Mouse (Mus musculus) liver, embryonic 14.5 days (tissue): Measurements from ENCODE around the gene Pigk. TPM values are rescaled to one million over a fixed set of nuclear protein-coding genes. Genes with fewer than 3 reads are reported as not detected.

Source experiments
- ATAC-seq: fragments of 200-750 bp; cut with Nextera tagmentation; 2 replicates; pipeline ENCODE4 v1.8.0; 2017; ENCODE audit warnings: moderate number of reproducible peaks, mild to moderate bottlenecking, moderate library complexity; ENCODE audit not compliant: insufficient read depth
- DNase-seq, 3 experiments: peaks; one replicate each; pipeline ENCODE4 v3.0.0-alpha.2; 2012 to 2013; ENCODE audit warnings: low read depth in 3 of 3, low spot score in 3 of 3
- H3K27ac ChIP-seq: fragments of 300-500 bp; sonication (generic); 2 replicates; pipeline ENCODE4 v1.5.1; 2014; ENCODE audit warnings: moderate library complexity, mild to moderate bottlenecking, control low read depth, inconsistent platforms
- H3K27me3 ChIP-seq: fragments of 300-500 bp; sonication (generic); 2 replicates; pipeline ENCODE4 v1.6.1; 2014; ENCODE audit warnings: mild to moderate bottlenecking, low read length, moderate library complexity; ENCODE audit not compliant: control insufficient read depth, insufficient read depth
- H3K36me3 ChIP-seq: fragments of 300-500 bp; sonication (generic); replicated peaks from 2 replicates; pipeline ENCODE4 v1.6.1; 2014; ENCODE audit warnings: low read depth; ENCODE audit not compliant: control insufficient read depth, insufficient read depth
- H3K4me1 ChIP-seq, 2 experiments: fragments of 200-500 bp in 1 of 2; fragments of 300-500 bp in 1 of 2; sonication (generic) in 1 of 2; replicated peaks; 2 replicates each; pipeline ENCODE4 v1.6.1; 2012 to 2014; ENCODE audit warnings: antibody characterized with exemption in 1 of 2, inconsistent platforms in 1 of 2, low read length in 1 of 2; ENCODE audit not compliant: control insufficient read depth in 2 of 2, insufficient read depth in 2 of 2
- H3K4me2 ChIP-seq: fragments of 300-500 bp; sonication (generic); 2 replicates; pipeline ENCODE4 v1.6.1; 2014; ENCODE audit warnings: low read depth, mild to moderate bottlenecking, control low read depth, moderate library complexity
- H3K4me3 ChIP-seq, 2 experiments: fragments of 200-500 bp in 1 of 2; fragments of 300-500 bp in 1 of 2; sonication (generic) in 1 of 2; 2 replicates each; pipeline ENCODE4 v1.5.1; 2012 to 2014; ENCODE audit warnings: low read depth in 2 of 2, low read length in 2 of 2, mild to moderate bottlenecking in 2 of 2, control low read depth in 1 of 2, inconsistent platforms in 1 of 2, moderate library complexity in 1 of 2; ENCODE audit not compliant: insufficient read depth in 1 of 2
- H3K9ac ChIP-seq: fragments of 300-500 bp; sonication (generic); replicated peaks from 2 replicates; pipeline ENCODE4 v1.6.1; 2014; ENCODE audit warnings: mild to moderate bottlenecking, control low read depth, moderate library complexity
- H3K9me3 ChIP-seq: fragments of 300-500 bp; sonication (generic); 2 replicates; pipeline ENCODE4 v1.6.1; 2016; ENCODE audit warnings: low read length, mixed read lengths; ENCODE audit not compliant: control insufficient read depth
- CTCF ChIP-seq: IDR thresholded peaks from 2 replicates; pipeline ENCODE4 v1.5.1; 2016; ENCODE audit warnings: antibody characterized with exemption, low read depth, control low read depth
- EP300 ChIP-seq: IDR thresholded peaks from 2 replicates; pipeline ENCODE4 v1.6.1; 2016; ENCODE audit warnings: antibody characterized with exemption, low read depth
- WGBS: fragments of 180-500 bp; shearing (Covaris S2); extraction: QIAGEN DNeasy Blood & Tissue Kit; methylation state at CpG from one replicate; pipeline ENCODE4 v1.1.7; 2014; ENCODE audit not compliant: insufficient replicate concordance; 5-methylcytosine and 5-hydroxymethylcytosine counted together
- polyA plus RNA-seq, 2 experiments: library from polyadenylated mRNA; depleted of rRNA in 1 of 2; stranded (reverse) in 1 of 2; unstranded in 1 of 2; fragments of >200 nt; fragmentation: Nextera tagmentation in 1 of 2; extraction: Ambion mirVana in 1 of 2; gene quantifications; 2 replicates each; pipeline versions ENCODE4 v1.2.1 to v1.2.3; 2012 to 2014

Pigk gene
- polyA plus RNA-seq, 2 experiments: 7.9 to 23.3 TPM

- no peaks in the 10 kb centered on the region for H3K27me3 ChIP-seq
- WGBS: 69% methylated on average over 2 of the region's 2 CpGs
- no peak for TF ChIP-seq CTCF
- no peak for TF ChIP-seq EP300
- no peaks in the 10 kb centered on the region for H3K36me3 ChIP-seq
- no peak for DNase-seq
- ATAC-seq: no peak
- no peaks in the 10 kb centered on the region for H3K4me1 ChIP-seq
- H3K9me3 ChIP-seq: no peaks in the 10 kb centered on the region
- H3K4me2 ChIP-seq: no peak overlapping the region
- no peak overlapping the region for H3K9ac ChIP-seq
- no peak overlapping the region for H3K4me3 ChIP-seq
- no peak overlapping the region for H3K27ac ChIP-seq
Observed at GRCm38 (mm10) chr3:152706901-152707300, 7.0 kb upstream of the Pigk start.

GRCm38 (mm10) chr3:152707321-152707823 lies 6.5 kb upstream of the Pigk start:
- DNase-seq: no peak
- no peak overlapping the region for H3K4me2 ChIP-seq
- TF ChIP-seq EP300: no peak
- no peak for TF ChIP-seq CTCF
- H3K4me1 ChIP-seq: no peaks in the 10 kb centered on the region
- no peak overlapping the region for H3K4me3 ChIP-seq
- no peaks in the 10 kb centered on the region for H3K36me3 ChIP-seq
- no peak overlapping the region for H3K27ac ChIP-seq
- 63% methylated on average over 5 of the region's 5 CpGs for WGBS
- H3K9me3 ChIP-seq: no peaks in the 10 kb centered on the region
- no peaks in the 10 kb centered on the region for H3K27me3 ChIP-seq
- no peak overlapping the region for H3K9ac ChIP-seq
- no peak for ATAC-seq

GRCm38 (mm10) chr3:152709936-152710335 lies 4.0 kb upstream of the Pigk start:
- no peak overlapping the region for H3K9ac ChIP-seq
- no peak for DNase-seq
- TF ChIP-seq CTCF (no peak), EP300 (no peak)
- H3K4me1 ChIP-seq: peaks cover 0 to 2% of the 10 kb centered on the region in 2 experiments; a peak in 2 of 4 replicates
- H3K36me3 ChIP-seq: no peaks in the 10 kb centered on the region
- no peak overlapping the region for H3K4me2 ChIP-seq
- WGBS: 68% methylated on average over 3 of the region's 3 CpGs
- no peak overlapping the region for H3K27ac ChIP-seq
- no peak for ATAC-seq
- no peak overlapping the region for H3K4me3 ChIP-seq
- no peaks in the 10 kb centered on the region for H3K9me3 ChIP-seq
- H3K27me3 ChIP-seq: no peaks in the 10 kb centered on the region

GRCm38 (mm10) chr3:152712957-152713356 lies 943 bp upstream of the Pigk start:
- WGBS: 58% methylated on average over 4 of the region's 4 CpGs
- H3K27me3 ChIP-seq: no peaks in the 10 kb centered on the region
- no peak for TF ChIP-seq CTCF

GRCm38 (mm10) chr3:152721301-152721700 lies 7.4 kb downstream of the Pigk start:
- Histone ChIP-seq H3K27me3 (no peaks in the 10 kb centered on the region), H3K9me3 (no peaks in the 10 kb centered on the region), H3K4me1 (no peaks in the 10 kb centered on the region), H3K4me2 (no peak overlapping the region), H3K36me3 (no peaks in the 10 kb centered on the region), H3K9ac (no peak overlapping the region), H3K4me3 (no peak overlapping the region), H3K27ac (no peak overlapping the region)
- no peak for TF ChIP-seq EP300
- TF ChIP-seq CTCF: peak; percentile 72
- WGBS: 70% methylated on average over 6 of the region's 6 CpGs
- DNase-seq (no peak), ATAC-seq (no peak)

More at GRCm38 (mm10) chr3:152712957-152713356, 943 bp upstream of the Pigk start:
- no peak overlapping the region for H3K4me3 ChIP-seq
- H3K4me2 ChIP-seq: no peak overlapping the region
- no peak for DNase-seq
- no peak overlapping the region for H3K27ac ChIP-seq
- H3K4me1 ChIP-seq: peaks cover 0 to 2% of the 10 kb centered on the region in 2 experiments; a peak in 2 of 4 replicates
- H3K9me3 ChIP-seq: no peaks in the 10 kb centered on the region
- ATAC-seq: no peak
- H3K9ac ChIP-seq: no peak overlapping the region
- no peaks in the 10 kb centered on the region for H3K36me3 ChIP-seq
